Mouse (Mus musculus): ENCODE measurements around the gene Otop1. TPM values are rescaled to one million over a fixed set of nuclear protein-coding genes. Genes with fewer than 3 reads are reported as not detected.

Gene Otop1
- polyA plus RNA-seq, 1 experiment from 2014 or later = not detected

- no peak overlapping the region for H3K4me2 ChIP-seq
- H3K4me1 ChIP-seq = no peaks in the 10 kb centered on the region
- H3K4me3 ChIP-seq = no peak overlapping the region
- H3K27ac ChIP-seq (replicated peaks) = no peak overlapping the region
- no peaks in the 10 kb centered on the region for H3K9me3 ChIP-seq
- no peaks in the 10 kb centered on the region for H3K36me3 ChIP-seq
- ATAC-seq (ENCODE audit: extremely low read depth, insufficient number of reproducible peaks, low FRiP score, low TSS enrichment) = no peak
- H3K27me3 ChIP-seq (replicated peaks) = peaks cover 45% of the 10 kb centered on the region
- 30% methylated on average over 10 of the region's 10 CpGs for WGBS
- no peak overlapping the region for H3K9ac ChIP-seq
Observed at GRCm38 (mm10) chr5:38346646-38347432, 71.1 kb downstream of the Otop1 start.

- WGBS = 57% methylated on average over 5 of the region's 5 CpGs
Observed at GRCm38 (mm10) chr5:38350351-38350929, 74.7 kb downstream of the Otop1 start.

More at GRCm38 (mm10) chr5:38350351-38350929, 74.7 kb downstream of the Otop1 start:
- Histone ChIP-seq H3K36me3 (no peaks in the 10 kb centered on the region), H3K4me1 (no peaks in the 10 kb centered on the region), H3K9me3 (no peaks in the 10 kb centered on the region), H3K9ac (no peak overlapping the region), H3K27me3 (replicated peaks) (peaks cover 40% of the 10 kb centered on the region), H3K4me3 (no peak overlapping the region), H3K27ac (replicated peaks) (no peak overlapping the region), H3K4me2 (no peak overlapping the region)
- no peak for ATAC-seq (ENCODE audit: extremely low read depth, insufficient number of reproducible peaks, low FRiP score, low TSS enrichment)

Other genes with a start within 250 kb of the Otop1 start
- 26.3 and 28.0 TPM in 2 replicates for gene Stx18, start 237.2 kb upstream of the Otop1 start, polyA plus RNA-seq (2015; fragmentation: Nextera tagmentation; extraction: Ambion mirVana)
- 19.5 and 19.9 TPM in 2 replicates for gene Nsg1, start 116.1 kb upstream of the Otop1 start, polyA plus RNA-seq (2015; fragmentation: Nextera tagmentation; extraction: Ambion mirVana)
- 7.2 TPM in 2 replicates for gene Zbtb49, start 55.5 kb upstream of the Otop1 start, polyA plus RNA-seq (2015; fragmentation: Nextera tagmentation; extraction: Ambion mirVana)
- 50.6 and 52.3 TPM in 2 replicates for gene Lyar, start 55.5 kb upstream of the Otop1 start, polyA plus RNA-seq (2015; fragmentation: Nextera tagmentation; extraction: Ambion mirVana)
- 46.0 and 47.4 TPM in 2 replicates for gene Tmem128, start 15.8 kb upstream of the Otop1 start, polyA plus RNA-seq (2015; fragmentation: Nextera tagmentation; extraction: Ambion mirVana)
- not detected in 2 replicates for gene Drd5, start 43.4 kb downstream of the Otop1 start, polyA plus RNA-seq (2015; fragmentation: Nextera tagmentation; extraction: Ambion mirVana)
- 0.27 and 0.42 TPM in 2 replicates for gene Slc2a9, start 227.2 kb downstream of the Otop1 start, polyA plus RNA-seq (2015; fragmentation: Nextera tagmentation; extraction: Ambion mirVana)

Data from heart, embryonic 13.5 days (tissue).